Mouse (Mus musculus) heart, postnatal 4 days (tissue): ENCODE results near the gene Rpl7l1. TPM values are rescaled to one million over a fixed set of nuclear protein-coding genes. Genes with fewer than 3 reads are reported as not detected.
"Not testable (repeated sequence)": the region's sequence is repeated elsewhere in the genome, so short reads cannot be mapped to it uniquely, and the experiment has no call there.

Experiments
- DNase-seq: peaks from one replicate; pipeline ENCODE4 v3.0.0; 2021
- total RNA-seq, 2 experiments: library from RNA; stranded (reverse); gene quantifications; 2 replicates each; pipeline ENCODE4 v1.2.3; 2021

The Rpl7l1 gene
- total RNA-seq = 10 to 100 TPM; 69.6 to 71.9 TPM

GRCm38 (mm10) chr17:46782341-46783221 is at the start of gene Rpl7l1:
Gene Rpl7l1, minus strand, starts transcription at chr17:46782672.
- peak; percentile 95 for DNase-seq

DNA sequence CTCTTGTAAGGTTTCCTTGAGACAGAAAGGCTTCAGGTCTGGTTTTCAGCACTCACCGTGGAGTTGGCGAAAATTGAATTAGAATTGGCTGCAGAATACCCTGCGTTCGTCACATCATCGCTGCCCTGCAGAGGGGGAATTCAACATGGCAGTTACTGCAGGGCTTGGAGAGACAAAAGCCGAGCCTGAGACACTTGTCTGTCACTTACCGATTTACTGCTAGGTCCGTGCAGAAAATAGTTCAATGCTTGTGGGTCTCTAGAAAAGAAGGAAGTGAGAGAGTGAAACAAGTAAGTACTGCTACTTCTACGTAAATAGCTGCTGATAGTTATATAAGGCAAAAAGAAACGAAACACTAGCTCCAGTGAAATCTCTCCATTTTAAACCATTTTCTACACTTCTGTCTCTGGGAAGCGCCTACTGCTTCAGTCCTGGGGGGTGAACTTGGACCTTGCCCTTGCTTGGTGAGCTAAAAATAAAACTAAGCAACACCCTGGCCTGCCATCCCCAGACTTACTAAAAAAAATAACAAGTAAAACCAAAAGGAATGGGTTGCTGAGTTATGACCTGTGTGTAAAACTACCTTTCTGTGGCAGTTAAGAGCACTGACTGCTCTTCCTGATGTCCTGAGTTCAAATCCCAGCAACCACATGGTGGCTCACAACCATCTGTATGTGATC is 47.5 kb upstream of the Rpl7l1 start:
- DNase-seq = no peak

DNA sequence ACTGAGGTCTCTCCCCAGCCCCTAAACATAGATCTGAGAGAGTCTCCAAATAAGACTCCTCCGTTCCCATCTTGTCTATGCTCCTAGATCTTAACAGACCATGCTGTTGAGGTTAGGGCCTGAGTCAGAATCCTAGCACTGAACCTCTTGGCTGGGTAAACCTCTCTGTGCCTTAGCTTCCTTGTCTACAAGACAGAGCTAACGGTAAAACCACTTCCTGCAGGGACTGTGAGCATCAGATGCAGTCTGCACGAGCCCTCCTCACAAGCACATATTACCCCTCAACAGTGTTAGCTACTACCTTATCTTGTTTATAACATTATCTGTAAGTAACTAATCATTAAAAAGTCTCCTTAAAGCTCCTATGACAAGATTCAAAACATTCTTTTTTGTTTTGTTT is 46.5 kb upstream of the Rpl7l1 start:
- no peak for DNase-seq

DNA sequence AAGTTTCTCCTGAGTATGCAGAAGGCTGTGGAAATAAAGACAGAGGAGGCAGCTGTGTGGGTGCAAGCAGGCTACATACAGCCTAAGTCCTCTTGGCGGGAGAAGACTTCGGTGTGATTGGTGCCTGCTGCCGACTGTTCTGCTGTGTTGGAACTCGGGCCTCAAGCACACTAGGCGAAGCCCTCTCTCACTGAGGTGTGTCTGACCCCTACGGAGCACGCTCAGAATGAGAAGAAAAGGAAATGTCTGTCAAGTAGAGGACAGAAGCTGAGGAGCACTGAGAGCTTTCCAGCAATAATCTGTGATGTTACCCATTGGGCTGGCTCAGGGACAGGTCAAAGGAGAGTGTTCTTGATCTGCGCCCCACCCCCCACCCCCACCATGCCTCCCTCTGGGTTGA is 40.6 kb upstream of the Rpl7l1 start:
- DNase-seq = no peak

DNA sequence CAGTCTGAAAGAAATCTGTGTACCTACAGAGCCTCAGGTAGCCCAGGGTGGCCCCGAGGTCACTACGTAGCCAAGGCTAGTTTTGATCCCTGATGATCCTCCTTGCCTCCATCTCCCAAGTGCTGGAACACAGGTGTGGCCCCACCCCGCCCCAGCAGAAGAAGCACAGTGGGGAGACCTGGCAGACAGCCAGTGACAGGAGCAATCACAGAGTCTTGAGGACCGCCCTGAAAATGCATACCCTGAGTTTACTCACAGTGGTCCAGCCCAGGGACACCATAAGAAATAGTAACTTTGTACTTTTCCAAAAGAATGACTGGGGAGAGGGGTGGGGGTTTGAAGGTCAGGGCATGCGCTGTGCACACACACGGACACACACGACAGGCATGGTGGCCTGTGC is 38.2 kb upstream of the Rpl7l1 start:
- DNase-seq = no peak

DNA sequence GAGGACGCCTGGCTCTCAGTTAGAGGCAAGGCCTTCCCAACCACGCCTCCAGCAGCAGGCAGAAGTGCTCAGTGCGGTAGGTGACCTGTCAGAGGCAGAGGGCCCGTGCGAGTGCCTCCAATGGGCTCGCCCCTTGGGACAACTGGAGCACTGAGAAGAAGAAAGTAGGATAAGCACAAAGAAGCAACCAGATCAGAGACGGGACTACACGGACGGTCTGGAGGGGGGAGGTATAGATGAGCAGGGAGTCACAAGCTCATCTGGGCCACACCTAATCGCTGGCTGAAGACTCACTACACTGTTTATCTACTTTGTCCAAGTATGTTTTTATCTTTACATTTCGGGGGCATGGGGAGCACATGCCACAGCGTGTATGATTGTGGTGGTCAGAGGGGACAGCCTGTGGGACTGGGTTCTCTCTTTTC is 35.3 kb upstream of the Rpl7l1 start:
- no peak for DNase-seq

DNA sequence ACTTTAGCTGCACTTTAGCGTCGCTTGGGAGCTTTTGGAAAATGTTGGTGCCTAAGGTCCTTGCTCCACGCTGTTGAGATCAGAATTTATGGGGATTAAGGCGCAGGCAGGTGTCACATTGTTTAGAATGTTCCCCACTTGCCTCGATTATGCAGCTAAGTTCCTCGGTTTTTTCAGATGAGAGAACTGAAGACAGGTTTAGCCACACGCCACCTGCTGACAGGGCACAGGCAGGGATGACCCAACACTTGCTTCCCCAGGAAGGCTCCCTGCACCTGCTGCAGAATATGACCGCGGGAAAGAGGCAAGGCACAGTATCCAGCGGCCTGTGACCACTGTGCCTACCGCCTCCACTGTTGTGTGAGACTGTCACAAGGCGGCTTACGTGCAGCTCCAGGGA is 33.8 kb upstream of the Rpl7l1 start:
- no peak for DNase-seq

DNA sequence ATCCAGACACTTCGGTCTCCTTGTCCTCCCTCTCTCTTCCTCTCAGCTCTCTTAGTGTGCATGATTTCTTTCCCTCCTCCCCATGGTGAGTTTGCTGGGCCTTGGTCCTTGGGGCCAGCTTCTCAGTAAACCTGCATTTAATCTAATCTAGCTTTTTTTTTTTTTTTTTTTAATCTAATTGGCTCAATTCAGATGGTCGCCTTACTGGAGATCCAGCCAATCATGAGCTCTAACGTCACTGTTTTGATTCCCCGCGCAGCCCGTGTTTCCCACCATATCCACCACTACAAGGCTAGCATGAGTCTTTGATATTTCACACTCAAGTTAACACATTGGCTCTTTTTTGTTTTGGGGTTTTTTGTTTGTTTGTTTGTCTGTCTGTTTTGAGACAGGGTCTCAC is 32.0 kb upstream of the Rpl7l1 start:
- no peak for DNase-seq

DNA sequence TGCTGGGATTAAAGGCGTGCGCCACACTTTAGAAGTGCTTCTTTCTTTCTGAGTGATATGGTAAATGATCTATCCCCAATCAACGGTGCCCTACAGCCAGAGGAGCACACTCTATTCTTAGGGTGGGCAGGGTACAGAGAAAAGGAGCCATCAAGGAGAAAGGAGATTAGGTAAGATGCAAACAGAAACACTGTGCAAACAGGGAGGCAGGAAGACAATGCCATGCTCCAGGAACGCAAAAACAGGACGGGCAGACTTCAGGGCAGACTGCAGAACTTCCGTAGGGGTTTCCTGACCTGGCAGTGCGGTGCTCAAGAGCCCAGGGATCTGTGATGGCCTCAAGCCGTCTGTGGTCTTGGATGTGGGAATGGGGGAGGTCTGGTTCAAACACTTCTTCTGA is 31.2 kb upstream of the Rpl7l1 start:
- DNase-seq = no peak

DNA sequence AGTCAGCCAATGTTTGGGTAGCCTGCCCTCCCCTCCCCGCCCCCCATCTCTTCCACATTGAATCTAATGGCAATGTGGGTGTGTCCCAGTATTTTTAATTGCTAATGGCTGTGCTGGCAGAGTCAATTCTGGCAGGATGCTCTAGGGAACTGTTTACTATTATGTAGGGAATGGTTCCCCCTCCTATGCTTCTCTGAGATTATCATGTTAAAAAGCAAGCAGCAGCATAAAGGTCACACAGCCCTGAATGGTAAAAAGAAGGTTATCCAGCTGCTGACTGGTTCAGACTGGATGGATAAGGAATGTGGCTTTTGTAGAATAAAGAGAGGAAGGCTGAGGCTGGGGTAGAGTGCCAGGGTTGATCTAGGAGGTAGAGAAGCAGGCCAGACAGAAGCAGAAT is 30.0 kb upstream of the Rpl7l1 start:
- DNase-seq = no peak

DNA sequence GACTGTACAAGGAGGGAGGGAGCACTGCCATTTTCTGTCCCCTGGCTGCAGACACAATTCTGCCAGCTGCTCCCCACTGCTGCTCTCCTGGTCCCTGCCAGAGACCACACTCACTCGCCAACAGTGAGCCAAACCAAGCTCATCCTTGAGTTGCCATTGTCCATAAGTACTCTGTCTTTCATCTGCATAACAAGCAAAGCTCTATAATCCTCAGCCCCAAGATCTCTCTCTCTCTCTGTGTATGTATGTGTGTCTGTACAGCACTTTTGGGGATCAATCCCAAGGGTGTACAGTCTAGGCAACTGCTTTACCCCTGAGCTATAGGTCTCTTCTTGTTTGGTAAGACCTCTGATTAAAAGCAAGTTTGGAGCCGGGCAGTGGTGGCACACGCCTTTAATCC is 28.2 kb upstream of the Rpl7l1 start:
- DNase-seq = no peak

- DNase-seq = peak; percentile 48
Measured at GRCm38 (mm10) chr17:46809131-46809830, 26.8 kb upstream of the Rpl7l1 start.

GRCm38 (mm10) chr17:46808376-46808775 is 25.9 kb upstream of the Rpl7l1 start:
- DNase-seq = no peak

- DNase-seq = no peak
Measured at GRCm38 (mm10) chr17:46801761-46802160, 19.3 kb upstream of the Rpl7l1 start.

DNA sequence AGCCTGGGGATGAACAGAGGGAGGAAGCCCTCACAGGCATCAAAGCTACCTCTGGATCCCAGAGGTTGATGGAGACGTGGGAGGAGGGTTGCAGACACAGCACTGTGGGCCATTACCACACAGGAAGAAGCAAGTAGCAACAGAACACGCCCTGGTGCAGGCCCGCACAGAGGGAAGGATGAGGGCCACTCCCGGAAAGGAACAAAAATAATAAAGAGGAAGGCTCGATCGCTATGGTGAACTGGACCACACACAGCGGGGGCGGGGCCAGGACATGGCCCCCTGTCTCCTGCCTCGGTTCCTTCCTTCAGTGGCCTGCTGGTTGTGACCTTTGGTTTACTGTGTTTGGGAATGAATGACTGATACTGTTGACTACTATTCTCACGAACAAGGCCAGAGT is 17.2 kb upstream of the Rpl7l1 start:
- no peak for DNase-seq

GRCm38 (mm10) chr17:46797386-46797785 is 14.9 kb upstream of the Rpl7l1 start:
- DNase-seq = no peak

- DNase-seq = no peak
Measured at GRCm38 (mm10) chr17:46796743-46797142, 14.3 kb upstream of the Rpl7l1 start.

DNA sequence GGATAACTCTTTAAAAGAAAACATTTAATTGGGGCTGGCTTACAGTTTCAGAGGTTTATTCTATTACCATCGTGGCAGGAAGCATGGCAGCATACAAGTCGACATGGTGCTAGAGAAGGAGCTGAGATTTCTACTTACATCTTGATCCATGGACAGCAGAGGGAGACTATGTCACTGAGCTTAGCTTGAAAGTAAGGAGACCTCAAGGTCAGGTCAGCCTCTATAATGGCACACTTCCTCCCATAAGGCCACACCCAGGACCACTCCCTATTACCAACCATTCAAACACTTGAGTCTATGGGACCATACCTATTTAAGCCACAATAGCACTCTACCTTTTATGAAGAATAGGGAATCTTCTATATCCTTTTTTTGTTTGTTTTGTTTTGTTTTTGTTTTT is 10.5 kb upstream of the Rpl7l1 start:
- no peak for DNase-seq

DNA sequence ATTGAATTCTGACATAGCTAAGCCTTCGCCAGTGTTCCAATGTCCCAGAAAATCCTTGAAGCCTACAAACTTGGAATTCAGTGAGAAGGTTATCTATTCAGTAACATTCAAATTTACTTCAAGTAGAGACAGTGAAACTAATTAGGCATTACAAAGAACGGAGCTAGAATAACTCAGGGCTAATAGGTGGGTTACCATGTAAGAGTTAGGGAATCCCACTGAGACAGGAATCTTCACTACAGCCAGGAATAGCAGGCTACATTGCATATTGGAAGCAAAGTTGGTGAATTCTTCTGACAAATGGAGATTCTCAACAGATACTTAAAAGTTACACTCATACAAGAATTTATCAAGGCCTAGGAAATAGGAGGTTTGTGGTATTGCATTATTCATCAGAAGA is 5.5 kb upstream of the Rpl7l1 start:
- DNase-seq = not testable (repeated sequence)

GRCm38 (mm10) chr17:46786952-46787351 is 4.5 kb upstream of the Rpl7l1 start:
- DNase-seq = no peak

DNA sequence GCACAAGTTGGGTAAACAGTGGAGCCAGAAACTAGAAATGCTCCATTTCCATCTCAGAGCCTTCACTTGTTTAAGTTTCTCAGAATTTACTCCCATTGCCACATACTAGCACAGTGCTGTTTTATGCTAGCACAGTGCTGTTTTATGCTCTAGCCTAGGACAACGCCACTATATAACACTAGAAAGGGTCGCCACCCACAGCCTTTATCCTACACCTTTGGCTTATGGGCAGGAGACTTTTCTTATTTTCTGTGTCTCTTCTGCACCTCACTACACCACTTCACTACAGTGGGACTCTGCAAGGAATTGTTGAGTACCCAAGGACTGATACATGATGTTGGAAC is 722 bp upstream of the Rpl7l1 start:
- no peak for DNase-seq

GRCm38 (mm10) chr17:46781876-46782275 is 596 bp downstream of the Rpl7l1 start:
- no peak for DNase-seq

DNA sequence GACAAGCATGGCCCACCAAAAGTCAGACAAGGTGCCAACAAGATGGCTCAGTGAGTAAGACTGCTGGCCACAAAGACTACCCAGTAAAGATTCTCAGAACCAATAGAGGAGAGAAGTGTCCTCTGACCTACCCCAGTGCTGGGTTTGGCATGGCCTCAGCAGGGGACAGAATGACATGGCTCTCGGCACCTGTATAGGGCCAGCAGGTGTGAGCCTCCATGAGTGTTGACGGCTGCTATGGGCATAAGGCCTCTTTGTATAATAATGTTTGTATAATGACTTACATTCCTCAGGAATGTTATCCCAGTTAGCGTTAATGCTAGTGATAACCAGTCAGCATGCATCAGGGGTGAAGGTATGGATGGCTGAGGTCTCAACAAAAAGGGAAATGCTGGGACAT is 6.4 kb downstream of the Rpl7l1 start:
- DNase-seq = no peak

DNA sequence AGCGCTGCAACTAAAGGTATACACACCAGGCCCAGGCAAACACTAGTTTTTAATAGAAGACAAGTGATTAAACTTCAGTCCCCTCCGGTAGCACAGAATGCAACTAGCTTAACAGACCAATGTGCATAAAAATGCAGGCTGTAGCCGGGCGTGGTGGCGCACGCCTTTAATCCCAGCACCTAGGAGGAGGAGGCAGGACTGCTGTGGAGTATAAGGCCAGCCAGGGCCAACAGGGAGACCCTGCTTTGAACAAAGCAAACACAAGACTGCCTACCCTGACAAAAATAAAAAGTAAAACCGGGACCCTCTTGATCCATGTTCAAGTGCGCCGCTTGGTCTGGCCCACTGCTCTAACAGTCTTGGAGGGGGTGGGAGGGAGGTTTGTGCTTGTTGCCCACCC is 7.4 kb downstream of the Rpl7l1 start:
- no peak for DNase-seq
